Mouse (Mus musculus) heart, embryonic 14.5 days (tissue): ENCODE measurements around the gene Serp2. TPM values are rescaled to one million over a fixed set of nuclear protein-coding genes. Genes with fewer than 3 reads are reported as not detected.

Source experiments
- ATAC-seq: fragments of 200-750 bp; cut with Nextera tagmentation; 2 replicates; pipeline ENCODE4 v1.8.0; 2017; ENCODE audit warnings: low read depth, moderate TSS enrichment; ENCODE audit not compliant: insufficient number of reproducible peaks, insufficient read depth, low FRiP score
- H3K27ac ChIP-seq, 2 experiments: fragments of 200-500 bp in 1 of 2; fragments of 300-500 bp in 1 of 2; sonication (generic) in 1 of 2; replicated peaks in 1 of 2; 2 replicates each; pipeline ENCODE4 v1.5.1; 2012 to 2014; ENCODE audit warnings: low read depth in 2 of 2, low read length in 2 of 2, control low read depth in 1 of 2, mild to moderate bottlenecking in 1 of 2, mixed read lengths in 1 of 2; ENCODE audit not compliant: control insufficient read depth in 1 of 2, insufficient read depth in 1 of 2
- H3K27me3 ChIP-seq: fragments of 300-500 bp; sonication (generic); 2 replicates; pipeline ENCODE4 v1.6.1; 2014; ENCODE audit warnings: mild to moderate bottlenecking, low read length, control low read depth; ENCODE audit not compliant: control insufficient read depth, insufficient read depth
- H3K36me3 ChIP-seq: fragments of 300-500 bp; sonication (generic); 2 replicates; pipeline ENCODE4 v1.6.1; 2014; ENCODE audit warnings: mild to moderate bottlenecking, control low read depth, low read length, mixed read lengths; ENCODE audit not compliant: control insufficient read depth, insufficient read depth
- H3K4me1 ChIP-seq, 2 experiments: fragments of 200-500 bp in 1 of 2; fragments of 300-500 bp in 1 of 2; sonication (generic) in 1 of 2; 2 replicates each; pipeline ENCODE4 v1.6.1; 2012 to 2014; ENCODE audit warnings: low read length in 2 of 2, control low read depth in 1 of 2, mixed read lengths in 1 of 2; ENCODE audit not compliant: control insufficient read depth in 2 of 2, insufficient read depth in 2 of 2
- H3K4me2 ChIP-seq: fragments of 300-500 bp; sonication (generic); 2 replicates; pipeline ENCODE4 v1.6.1; 2014; ENCODE audit warnings: mild to moderate bottlenecking, low read length
- H3K4me3 ChIP-seq, 2 experiments: fragments of 200-500 bp in 1 of 2; fragments of 300-500 bp in 1 of 2; sonication (generic) in 1 of 2; 2 replicates each; pipeline ENCODE4 v1.5.1; 2012 to 2014; ENCODE audit warnings: low read length in 2 of 2, mild to moderate bottlenecking in 2 of 2, control low read depth in 1 of 2, low read depth in 1 of 2, moderate library complexity in 1 of 2; ENCODE audit not compliant: control insufficient read depth in 1 of 2, insufficient read depth in 1 of 2
- H3K9ac ChIP-seq: fragments of 300-500 bp; sonication (generic); 2 replicates; pipeline ENCODE4 v1.6.1; 2014; ENCODE audit warnings: mild to moderate bottlenecking, low read length
- H3K9me3 ChIP-seq: fragments of 300-500 bp; sonication (generic); 2 replicates; pipeline ENCODE4 v1.6.1; 2016; ENCODE audit warnings: low read length, control low read depth; ENCODE audit not compliant: control insufficient read depth
- WGBS: fragments of 180-500 bp; shearing (Covaris S2); extraction: QIAGEN DNeasy Blood & Tissue Kit; methylation state at CpG from one replicate; pipeline ENCODE4 v1.1.7; 2014; 5-methylcytosine and 5-hydroxymethylcytosine counted together
- polyA plus RNA-seq: library from polyadenylated mRNA; unstranded; fragments of >200 nt; fragmentation: Nextera tagmentation; extraction: Ambion mirVana; gene quantifications from 2 replicates; pipeline ENCODE4 v1.2.1, GENCODE M21; 2014

The Serp2 gene
- polyA plus RNA-seq, 1 experiment from 2014 or later = 9.5 TPM

GRCm38 (mm10) chr14:76513395-76514049, 43.2 kb downstream of the Serp2 start:
- Histone ChIP-seq H3K4me3 (no peak overlapping the region), H3K9me3 (no peaks in the 10 kb centered on the region), H3K4me1 (peaks cover 24% of the 10 kb centered on the region in 2 experiments), H3K9ac (no peak overlapping the region), H3K4me2 (no peak overlapping the region), H3K36me3 (no peaks in the 10 kb centered on the region; the same call in 1 of the 2 replicates), H3K27me3 (no peaks in the 10 kb centered on the region), H3K27ac (no peak overlapping the region)
- WGBS = 29% methylated on average over 11 of the region's 11 CpGs
- no peak for ATAC-seq

GRCm38 (mm10) chr14:76511971-76512370, 44.7 kb downstream of the Serp2 start:
- Histone ChIP-seq H3K4me3 (no peak overlapping the region), H3K36me3 (peaks cover 13% of the 10 kb centered on the region), H3K27me3 (no peaks in the 10 kb centered on the region), H3K9me3 (no peaks in the 10 kb centered on the region), H3K9ac (no peak overlapping the region), H3K4me2 (no peak overlapping the region), H3K27ac (no peak overlapping the region), H3K4me1 (peaks cover 17 to 24% of the 10 kb centered on the region in 2 experiments)
- ATAC-seq = no peak
- WGBS = 80% methylated on average over 7 of the region's 7 CpGs

- ATAC-seq = no peak
- H3K4me2 ChIP-seq = no peak overlapping the region
- no peak overlapping the region for H3K9ac ChIP-seq
- no peaks in the 10 kb centered on the region for H3K9me3 ChIP-seq
- peaks cover 11 to 12% of the 10 kb centered on the region in 2 experiments for H3K4me1 ChIP-seq
- no peak overlapping the region for H3K27ac ChIP-seq
- no peaks in the 10 kb centered on the region for H3K27me3 ChIP-seq
- no peak overlapping the region for H3K4me3 ChIP-seq
- 59% methylated on average over 10 of the region's 10 CpGs for WGBS
- H3K36me3 ChIP-seq = peaks cover 23% of the 10 kb centered on the region
These were observed 48.0 kb downstream of the Serp2 start for GRCm38 (mm10) chr14:76508701-76509100.

GRCm38 (mm10) chr14:76507804-76508500, 48.7 kb downstream of the Serp2 start:
- H3K27me3 ChIP-seq = no peaks in the 10 kb centered on the region
- no peaks in the 10 kb centered on the region for H3K9me3 ChIP-seq
- no peak for ATAC-seq
- no peak overlapping the region for H3K4me3 ChIP-seq
- H3K4me1 ChIP-seq = peaks cover 6 to 15% of the 10 kb centered on the region in 2 experiments; a peak in 3 of 4 replicates
- peak overlapping the region; percentile 90; the same call in 1 of the 2 replicates for H3K4me2 ChIP-seq
- no peak overlapping the region for H3K9ac ChIP-seq
- H3K27ac ChIP-seq = 0 out of 4 replicates have a peak overlapping the region, but pooled peaks of 1 of the 2 experiments have one; percentile 30
- WGBS = 70% methylated on average over 9 of the region's 9 CpGs
- peaks cover 23% of the 10 kb centered on the region for H3K36me3 ChIP-seq

- Histone ChIP-seq H3K4me2 (peak overlapping the region; percentile 90), H3K27ac (no peak overlapping the region), H3K36me3 (peaks cover 23% of the 10 kb centered on the region), H3K27me3 (no peaks in the 10 kb centered on the region), H3K4me1 (peaks cover 6 to 15% of the 10 kb centered on the region in 2 experiments; a peak in 3 of 4 replicates), H3K4me3 (peak overlapping the region in 1 of 2 experiments; percentile 66; a peak in 2 of 4 replicates), H3K9me3 (no peaks in the 10 kb centered on the region), H3K9ac (0 out of 2 replicates have a peak overlapping the region, but pooled peaks have one; percentile 96)
- 82% methylated on average over 7 of the region's 7 CpGs for WGBS
- no peak for ATAC-seq
These were observed 49.3 kb downstream of the Serp2 start for GRCm38 (mm10) chr14:76507357-76507756.

GRCm38 (mm10) chr14:76506425-76507205, 50.1 kb downstream of the Serp2 start:
- H3K27me3 ChIP-seq = no peaks in the 10 kb centered on the region
- H3K4me3 ChIP-seq = peak overlapping the region; percentile 66 to 91
- H3K4me2 ChIP-seq = peak overlapping the region; percentile 90
- peak overlapping the region; percentile 96 for H3K9ac ChIP-seq
- peaks cover 6 to 15% of the 10 kb centered on the region in 2 experiments; a peak in 3 of 4 replicates for H3K4me1 ChIP-seq
- no peaks in the 10 kb centered on the region for H3K9me3 ChIP-seq
- no peak for ATAC-seq
- peak overlapping the region; percentile 88 to 100 for H3K27ac ChIP-seq
- H3K36me3 ChIP-seq = peaks cover 23% of the 10 kb centered on the region
- 47% methylated on average over 27 of the region's 27 CpGs for WGBS
